Mouse (Mus musculus): ENCODE results near the gene Aspa. TPM values are rescaled to one million over a fixed set of nuclear protein-coding genes. Genes with fewer than 3 reads are reported as not detected.

Aspa gene
- polyA plus RNA-seq, 1 experiment = 2.0 TPM

DNA sequence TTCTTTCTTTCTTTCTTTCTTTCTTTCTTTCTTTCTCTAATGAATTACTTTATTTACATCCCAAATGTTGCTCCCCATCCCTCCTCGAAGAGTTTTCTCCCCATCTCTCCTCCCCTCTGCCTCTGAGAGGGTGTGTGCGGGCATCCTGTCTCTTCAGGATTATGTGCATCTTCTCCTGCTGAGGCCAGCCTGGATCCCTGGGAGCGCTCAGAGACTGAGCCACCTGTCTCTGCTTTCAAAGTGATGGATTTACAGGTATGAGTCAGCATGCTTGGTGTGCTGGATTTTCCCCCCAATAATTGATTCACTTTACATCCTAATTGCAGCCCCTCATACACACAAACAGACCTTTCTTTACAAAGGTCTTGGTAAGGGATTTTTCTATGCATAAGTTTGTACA, 13.4 kb downstream of the Aspa start:
- 67% methylated on average over 3 of the region's 3 CpGs for WGBS
- Histone ChIP-seq H3K27ac (ENCODE audit: control insufficient read depth, insufficient read depth, low read depth, low read length, poor library complexity) (no peak overlapping the region), H3K4me3 (replicated peaks; ENCODE audit: control insufficient read depth, low read depth, low read length) (no peak overlapping the region), H3K4me1 (ENCODE audit: control insufficient read depth, insufficient read depth, low read length) (no peaks in the 10 kb centered on the region)
- TF ChIP-seq CTCF (IDR thresholded peaks at IDR 0.05; ENCODE audit: control insufficient read depth, insufficient read depth, low read length) = no peak
- TF ChIP-seq POLR2A (IDR thresholded peaks at IDR 0.05; ENCODE audit: borderline replicate concordance, control insufficient read depth, low read depth, low read length) = no peak

DNA sequence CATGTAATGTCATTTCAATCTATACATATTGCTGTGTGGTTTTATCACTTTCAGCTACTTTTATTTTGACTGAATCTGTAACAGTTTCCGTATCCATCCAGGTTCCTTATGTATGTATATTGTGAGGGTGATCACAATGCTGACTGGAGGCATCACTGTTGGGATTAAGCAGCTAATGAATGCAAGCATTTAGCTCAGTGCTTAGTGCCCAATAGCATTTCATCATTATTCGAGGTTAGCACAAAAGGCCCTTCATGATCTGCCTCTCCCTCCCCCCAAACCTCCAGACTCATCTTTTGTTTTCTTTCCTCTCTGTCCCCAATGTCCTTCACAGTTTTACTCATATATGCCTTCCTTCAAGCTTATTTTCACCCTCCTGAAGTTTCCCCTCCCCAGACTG, 26.3 kb downstream of the Aspa start:
- Histone ChIP-seq H3K27ac (ENCODE audit: control insufficient read depth, insufficient read depth, low read depth, low read length, poor library complexity) (no peak overlapping the region), H3K4me3 (replicated peaks; ENCODE audit: control insufficient read depth, low read depth, low read length) (no peak overlapping the region), H3K4me1 (ENCODE audit: control insufficient read depth, insufficient read depth, low read length) (no peaks in the 10 kb centered on the region; the same call in 1 of the 2 replicates)
- TF ChIP-seq POLR2A (IDR thresholded peaks at IDR 0.05; ENCODE audit: borderline replicate concordance, control insufficient read depth, low read depth, low read length) = no peak
- TF ChIP-seq CTCF (IDR thresholded peaks at IDR 0.05; ENCODE audit: control insufficient read depth, insufficient read depth, low read length) = no peak
- WGBS = 68% methylated on average over 2 of the region's 2 CpGs

DNA sequence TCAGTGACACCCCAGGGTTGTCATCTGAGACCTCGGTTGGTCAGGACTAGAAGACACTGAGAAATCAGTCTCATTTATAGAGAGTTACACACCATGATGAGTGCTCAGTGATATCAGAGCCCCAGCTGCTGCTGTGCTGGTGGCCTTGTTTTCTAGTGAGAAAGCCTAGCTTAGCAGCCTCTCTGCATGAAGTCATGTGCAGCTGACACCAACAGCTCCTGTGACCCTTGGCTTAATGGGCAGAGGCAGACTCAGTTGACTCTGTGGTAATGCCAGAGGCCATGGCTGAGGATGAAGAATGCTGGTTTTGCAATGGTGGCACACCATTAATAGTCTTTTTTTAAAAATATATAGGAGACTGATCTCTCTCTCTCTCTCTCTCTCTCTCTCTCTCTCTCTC, 39.8 kb downstream of the Aspa start:
- TF ChIP-seq POLR2A (IDR thresholded peaks at IDR 0.05; ENCODE audit: borderline replicate concordance, control insufficient read depth, low read depth, low read length) = no peak
- no peak for TF ChIP-seq CTCF (IDR thresholded peaks at IDR 0.05; ENCODE audit: control insufficient read depth, insufficient read depth, low read length)
- WGBS = 69% methylated on average over 1 of the region's 1 CpGs
- Histone ChIP-seq H3K4me1 (ENCODE audit: control insufficient read depth, insufficient read depth, low read length) (no peaks in the 10 kb centered on the region), H3K4me3 (replicated peaks; ENCODE audit: control insufficient read depth, low read depth, low read length) (no peak overlapping the region), H3K27ac (ENCODE audit: control insufficient read depth, insufficient read depth, low read depth, low read length, poor library complexity) (no peak overlapping the region)

DNA sequence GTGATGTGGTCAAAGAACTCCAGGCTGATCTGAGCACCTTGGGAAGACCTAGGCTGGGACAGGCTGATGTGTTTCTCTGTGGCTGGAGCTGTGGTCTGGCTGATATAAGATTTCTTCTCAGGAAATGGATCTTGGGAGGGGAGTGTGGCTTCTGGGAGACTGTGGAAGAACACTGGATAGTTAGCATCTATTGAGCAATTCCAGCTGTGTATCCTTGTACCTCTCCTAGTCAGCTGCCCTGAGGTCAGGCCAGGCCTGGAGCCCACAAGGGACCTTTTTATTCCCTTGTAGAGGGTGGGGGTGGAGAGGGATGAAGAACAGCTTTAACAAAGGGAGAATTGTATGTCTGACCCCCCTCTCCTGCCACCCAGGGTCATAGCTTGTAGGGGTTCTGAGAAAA, 45.0 kb downstream of the Aspa start:
- no peaks in the 10 kb centered on the region for H3K4me1 ChIP-seq (ENCODE audit: control insufficient read depth, insufficient read depth, low read length)
- H3K4me3 ChIP-seq (replicated peaks; ENCODE audit: control insufficient read depth, low read depth, low read length) = no peak overlapping the region
- no peak for TF ChIP-seq POLR2A (IDR thresholded peaks at IDR 0.05; ENCODE audit: borderline replicate concordance, control insufficient read depth, low read depth, low read length)
- TF ChIP-seq CTCF (IDR thresholded peaks at IDR 0.05; ENCODE audit: control insufficient read depth, insufficient read depth, low read length) = no peak
- no peak overlapping the region for H3K27ac ChIP-seq (ENCODE audit: control insufficient read depth, insufficient read depth, low read depth, low read length, poor library complexity)

DNA sequence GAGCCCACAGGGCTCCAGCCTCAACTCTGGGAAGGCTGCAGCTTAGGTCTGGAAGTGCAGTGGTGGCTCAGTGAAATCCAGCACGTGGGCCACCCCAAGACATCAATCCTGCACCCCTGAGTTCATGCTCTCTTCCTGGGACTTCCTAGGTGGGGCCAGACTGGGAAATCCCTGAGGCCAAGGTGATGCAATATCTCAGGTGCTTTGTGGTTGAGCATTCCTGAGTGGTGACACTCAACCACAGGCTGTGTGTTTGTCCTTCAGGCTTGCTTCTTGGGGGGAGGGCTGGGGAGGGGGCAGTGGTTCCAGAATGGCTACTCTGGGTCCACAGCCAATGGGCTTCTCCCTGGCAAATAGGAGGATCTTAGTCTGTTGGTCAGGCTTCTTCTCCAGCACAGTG, 45.5 kb downstream of the Aspa start:
- Histone ChIP-seq H3K4me3 (replicated peaks; ENCODE audit: control insufficient read depth, low read depth, low read length) (no peak overlapping the region), H3K27ac (ENCODE audit: control insufficient read depth, insufficient read depth, low read depth, low read length, poor library complexity) (no peak overlapping the region), H3K4me1 (ENCODE audit: control insufficient read depth, insufficient read depth, low read length) (no peaks in the 10 kb centered on the region)
- 47% methylated on average over 1 of the region's 1 CpGs for WGBS
- no peak for TF ChIP-seq CTCF (IDR thresholded peaks at IDR 0.05; ENCODE audit: control insufficient read depth, insufficient read depth, low read length)
- TF ChIP-seq POLR2A (IDR thresholded peaks at IDR 0.05; ENCODE audit: borderline replicate concordance, control insufficient read depth, low read depth, low read length) = no peak

DNA sequence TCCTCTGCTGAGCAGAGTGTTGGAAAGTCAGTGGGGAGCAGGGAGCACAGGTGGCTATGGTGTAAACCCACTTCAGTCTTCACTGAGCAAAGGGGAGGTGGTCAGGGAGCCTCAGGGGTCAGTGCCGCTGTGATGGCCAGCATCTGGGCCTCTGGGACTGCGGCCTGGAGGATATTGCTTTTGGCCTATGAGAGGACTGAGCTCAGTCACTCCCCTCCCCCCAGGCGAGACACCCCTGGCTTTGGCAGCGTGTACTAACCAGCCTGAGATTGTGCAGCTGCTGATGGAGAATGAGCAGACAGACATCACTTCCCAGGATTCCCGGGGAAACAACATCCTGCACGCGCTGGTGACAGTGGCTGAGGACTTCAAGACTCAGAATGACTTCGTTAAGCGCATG, 46.0 kb downstream of the Aspa start:
- Histone ChIP-seq H3K4me1 (ENCODE audit: control insufficient read depth, insufficient read depth, low read length) (no peaks in the 10 kb centered on the region), H3K27ac (ENCODE audit: control insufficient read depth, insufficient read depth, low read depth, low read length, poor library complexity) (no peak overlapping the region), H3K4me3 (replicated peaks; ENCODE audit: control insufficient read depth, low read depth, low read length) (no peak overlapping the region)
- TF ChIP-seq CTCF (IDR thresholded peaks at IDR 0.05; ENCODE audit: control insufficient read depth, insufficient read depth, low read length) = no peak
- no peak for TF ChIP-seq POLR2A (IDR thresholded peaks at IDR 0.05; ENCODE audit: borderline replicate concordance, control insufficient read depth, low read depth, low read length)
- 69% methylated on average over 9 of the region's 9 CpGs for WGBS

DNA sequence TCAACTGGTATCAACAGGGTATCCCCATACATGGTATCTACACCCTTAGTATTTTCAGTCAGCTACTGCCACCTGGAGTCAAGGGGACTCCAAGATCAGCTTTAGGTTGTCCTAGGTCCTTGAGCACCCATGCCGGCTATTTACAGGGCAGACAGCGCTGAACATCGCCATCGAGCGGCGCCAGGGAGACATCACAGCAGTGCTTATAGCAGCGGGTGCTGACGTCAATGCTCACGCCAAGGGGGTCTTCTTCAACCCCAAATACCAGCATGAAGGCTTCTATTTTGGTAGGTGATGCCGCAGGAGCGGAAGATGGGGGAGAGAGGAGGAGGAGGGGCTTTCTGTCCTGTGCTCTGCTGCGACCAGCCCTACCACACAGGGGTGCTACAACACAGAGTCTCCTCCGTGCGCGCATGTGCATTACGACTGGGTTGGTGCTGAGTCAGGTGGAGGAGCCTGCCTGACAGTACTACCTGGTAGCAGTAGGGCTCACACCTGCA, 47.8 kb downstream of the Aspa start:
- 2% methylated on average over 16 of the region's 16 CpGs for WGBS
- TF ChIP-seq CTCF (IDR thresholded peaks at IDR 0.05; ENCODE audit: control insufficient read depth, insufficient read depth, low read length) (no peak), POLR2A (IDR thresholded peaks at IDR 0.05; ENCODE audit: borderline replicate concordance, control insufficient read depth, low read depth, low read length) (no peak)
- H3K4me3 ChIP-seq (replicated peaks; ENCODE audit: control insufficient read depth, low read depth, low read length) = no peak overlapping the region

DNA sequence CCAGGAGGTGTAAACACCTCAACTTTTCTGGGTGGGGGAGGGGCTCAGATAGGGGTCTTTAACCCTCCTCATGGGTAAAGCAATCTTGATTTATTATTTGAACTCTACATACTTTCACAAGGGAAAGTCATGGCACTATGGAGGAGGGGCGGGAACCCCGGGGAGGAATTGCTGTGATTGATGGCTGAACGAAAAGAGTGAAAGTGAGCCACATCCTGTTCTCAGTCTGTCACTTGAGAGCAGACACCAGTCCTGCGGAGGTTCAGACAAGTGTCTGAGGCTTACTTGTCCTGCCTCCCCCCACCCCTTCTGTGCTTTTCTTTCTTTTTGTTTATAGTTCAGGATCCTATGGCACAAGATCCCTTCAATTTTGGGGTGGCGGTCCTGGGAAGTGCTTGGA, 48.7 kb downstream of the Aspa start:
- Histone ChIP-seq H3K4me1 (ENCODE audit: control insufficient read depth, insufficient read depth, low read length) (no peaks in the 10 kb centered on the region), H3K27ac (ENCODE audit: control insufficient read depth, insufficient read depth, low read depth, low read length, poor library complexity) (no peak overlapping the region), H3K4me3 (replicated peaks; ENCODE audit: control insufficient read depth, low read depth, low read length) (no peak overlapping the region)
- 18% methylated on average over 5 of the region's 5 CpGs for WGBS
- TF ChIP-seq POLR2A (IDR thresholded peaks at IDR 0.05; ENCODE audit: borderline replicate concordance, control insufficient read depth, low read depth, low read length) (no peak), CTCF (IDR thresholded peaks at IDR 0.05; ENCODE audit: control insufficient read depth, insufficient read depth, low read length) (no peak)

More for the DNA sequence above, 47.8 kb downstream of the Aspa start:
- H3K27ac ChIP-seq (ENCODE audit: control insufficient read depth, insufficient read depth, low read depth, low read length, poor library complexity) = no peak overlapping the region
- H3K4me1 ChIP-seq (ENCODE audit: control insufficient read depth, insufficient read depth, low read length) = no peaks in the 10 kb centered on the region

DNA sequence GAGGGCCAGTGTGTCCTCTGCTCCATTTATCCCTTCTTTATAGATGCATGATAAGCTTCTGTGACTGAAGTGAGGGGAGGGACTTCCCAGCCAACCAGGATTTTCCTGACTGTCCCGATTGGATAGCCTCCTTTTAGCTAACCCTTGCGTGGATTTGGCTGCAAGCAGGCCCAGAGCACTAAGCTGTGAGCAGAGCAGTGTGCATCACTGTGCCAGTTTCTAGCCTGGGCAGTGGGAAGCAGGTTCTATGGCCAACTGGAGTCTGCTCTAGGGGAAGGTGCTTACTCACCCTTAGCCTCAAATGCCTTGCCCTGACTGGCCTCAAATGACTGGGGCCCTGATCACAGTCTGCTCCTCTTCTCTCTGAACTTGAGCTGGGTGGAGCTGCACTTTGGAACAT, 54.6 kb downstream of the Aspa start:
- no peaks in the 10 kb centered on the region for H3K4me1 ChIP-seq (ENCODE audit: control insufficient read depth, insufficient read depth, low read length)
- no peak overlapping the region for H3K4me3 ChIP-seq (replicated peaks; ENCODE audit: control insufficient read depth, low read depth, low read length)
- no peak for TF ChIP-seq CTCF (IDR thresholded peaks at IDR 0.05; ENCODE audit: control insufficient read depth, insufficient read depth, low read length)
- no peak for TF ChIP-seq POLR2A (IDR thresholded peaks at IDR 0.05; ENCODE audit: borderline replicate concordance, control insufficient read depth, low read depth, low read length)
- 52% methylated on average over 2 of the region's 2 CpGs for WGBS
- no peak overlapping the region for H3K27ac ChIP-seq (ENCODE audit: control insufficient read depth, insufficient read depth, low read depth, low read length, poor library complexity)
